Mouse (Mus musculus) heart, postnatal 4 days (tissue): Measurements from ENCODE around the gene Nab2. TPM values are rescaled to one million over a fixed set of nuclear protein-coding genes. Genes with fewer than 3 reads are reported as not detected.

Experiments used
- DNase-seq: peaks from one replicate; pipeline ENCODE4 v3.0.0; 2021
- total RNA-seq, 2 experiments: library from RNA; stranded (reverse); gene quantifications; 2 replicates each; pipeline ENCODE4 v1.2.3; 2021

Nab2 gene
- total RNA-seq, 2 experiments from 2014 or later: 13.5 to 14.9 TPM

GRCm38 (mm10) chr10:127615034-127615374, 53.4 kb downstream of the Nab2 start:
- DNase-seq: no peak

- no peak for DNase-seq
Measured at GRCm38 (mm10) chr10:127614236-127615033, 53.9 kb downstream of the Nab2 start.

- DNase-seq: no peak
Measured at GRCm38 (mm10) chr10:127612079-127612775, 56.1 kb downstream of the Nab2 start.

Other genes starting within 250 kb of the Nab2 start
- gene Stac3, start 166.9 kb downstream of the Nab2 start, total RNA-seq: 1 to 10 TPM; 1.8 to 1.9 TPM
- 10 to 100 TPM; 34.2 to 34.9 TPM for gene Ndufa4l2, start 153.6 kb downstream of the Nab2 start, total RNA-seq
- gene Shmt2, start 146.1 kb downstream of the Nab2 start, total RNA-seq: 10 to 100 TPM; 43.7 to 45.1 TPM
- under 1 TPM; 0.83 to 0.97 TPM for gene Nxph4, start 134.0 kb downstream of the Nab2 start, total RNA-seq
- gene Lrp1, start 47.4 kb downstream of the Nab2 start, total RNA-seq: 10 to 100 TPM; 68.8 to 73.0 TPM
- gene Stat6, start 25.6 kb downstream of the Nab2 start, total RNA-seq: 10 to 100 TPM; 41.7 to 42.1 TPM
- 1 to 10 TPM; 8.9 TPM for gene Nemp1, start 1.7 kb downstream of the Nab2 start, total RNA-seq
- under 1 TPM; 0.10 to 0.36 TPM for gene Myo1a, start 36.6 kb upstream of the Nab2 start, total RNA-seq
- gene Tac2, start 55.9 kb upstream of the Nab2 start, total RNA-seq: not detected
- gene Zbtb39, start 71.0 kb upstream of the Nab2 start, total RNA-seq: 1 to 10 TPM; 9.6 to 9.8 TPM
- gene Gpr182, start 83.2 kb upstream of the Nab2 start, total RNA-seq: 1 to 10 TPM; 5.6 to 6.8 TPM
- gene Rdh1, start 91.2 kb upstream of the Nab2 start, total RNA-seq: under 1 TPM; 0.14 TPM
- under 1 TPM in 1 of 2 experiments, not detected in 1; 0.14 TPM for gene Rdh16f1, start 91.2 kb upstream of the Nab2 start, total RNA-seq
- under 1 TPM in 1 of 2 experiments, not detected in 1; 0.19 TPM for gene Rdh9, start 107.8 kb upstream of the Nab2 start, total RNA-seq
- gene Rdh16, start 132.6 kb upstream of the Nab2 start, total RNA-seq: not detected
- gene Rdh19, start 181.4 kb upstream of the Nab2 start, total RNA-seq: not detected
- gene Rdh16f2, start 197.9 kb upstream of the Nab2 start, total RNA-seq: not detected
- not detected for gene Rdh7, start 220.2 kb upstream of the Nab2 start, total RNA-seq
- gene Sdr9c7, start 229.9 kb upstream of the Nab2 start, total RNA-seq: not detected